Mouse (Mus musculus) liver, embryonic 14.5 days (tissue): Measurements from ENCODE around the gene Pym1. TPM values are rescaled to one million over a fixed set of nuclear protein-coding genes. Genes with fewer than 3 reads are reported as not detected.

Experiments used
- ATAC-seq: fragments of 200-750 bp; cut with Nextera tagmentation; 2 replicates; pipeline ENCODE4 v1.8.0; 2017; ENCODE audit warnings: moderate number of reproducible peaks, mild to moderate bottlenecking, moderate library complexity; ENCODE audit not compliant: insufficient read depth
- DNase-seq, 3 experiments: peaks; one replicate each; pipeline ENCODE4 v3.0.0-alpha.2; 2012 to 2013; ENCODE audit warnings: low read depth in 3 of 3, low spot score in 3 of 3
- H3K27ac ChIP-seq: fragments of 300-500 bp; sonication (generic); 2 replicates; pipeline ENCODE4 v1.5.1; 2014; ENCODE audit warnings: moderate library complexity, mild to moderate bottlenecking, control low read depth, inconsistent platforms
- H3K27me3 ChIP-seq: fragments of 300-500 bp; sonication (generic); 2 replicates; pipeline ENCODE4 v1.6.1; 2014; ENCODE audit warnings: mild to moderate bottlenecking, low read length, moderate library complexity; ENCODE audit not compliant: control insufficient read depth, insufficient read depth
- H3K36me3 ChIP-seq: fragments of 300-500 bp; sonication (generic); replicated peaks from 2 replicates; pipeline ENCODE4 v1.6.1; 2014; ENCODE audit warnings: low read depth; ENCODE audit not compliant: control insufficient read depth, insufficient read depth
- H3K4me1 ChIP-seq, 2 experiments: fragments of 200-500 bp in 1 of 2; fragments of 300-500 bp in 1 of 2; sonication (generic) in 1 of 2; replicated peaks; 2 replicates each; pipeline ENCODE4 v1.6.1; 2012 to 2014; ENCODE audit warnings: antibody characterized with exemption in 1 of 2, inconsistent platforms in 1 of 2, low read length in 1 of 2; ENCODE audit not compliant: control insufficient read depth in 2 of 2, insufficient read depth in 2 of 2
- H3K4me2 ChIP-seq: fragments of 300-500 bp; sonication (generic); 2 replicates; pipeline ENCODE4 v1.6.1; 2014; ENCODE audit warnings: low read depth, mild to moderate bottlenecking, control low read depth, moderate library complexity
- H3K4me3 ChIP-seq, 2 experiments: fragments of 200-500 bp in 1 of 2; fragments of 300-500 bp in 1 of 2; sonication (generic) in 1 of 2; 2 replicates each; pipeline ENCODE4 v1.5.1; 2012 to 2014; ENCODE audit warnings: low read depth in 2 of 2, low read length in 2 of 2, mild to moderate bottlenecking in 2 of 2, control low read depth in 1 of 2, inconsistent platforms in 1 of 2, moderate library complexity in 1 of 2; ENCODE audit not compliant: insufficient read depth in 1 of 2
- H3K9ac ChIP-seq: fragments of 300-500 bp; sonication (generic); replicated peaks from 2 replicates; pipeline ENCODE4 v1.6.1; 2014; ENCODE audit warnings: mild to moderate bottlenecking, control low read depth, moderate library complexity
- H3K9me3 ChIP-seq: fragments of 300-500 bp; sonication (generic); 2 replicates; pipeline ENCODE4 v1.6.1; 2016; ENCODE audit warnings: low read length, mixed read lengths; ENCODE audit not compliant: control insufficient read depth
- CTCF ChIP-seq: IDR thresholded peaks from 2 replicates; pipeline ENCODE4 v1.5.1; 2016; ENCODE audit warnings: antibody characterized with exemption, low read depth, control low read depth
- EP300 ChIP-seq: IDR thresholded peaks from 2 replicates; pipeline ENCODE4 v1.6.1; 2016; ENCODE audit warnings: antibody characterized with exemption, low read depth
- WGBS: fragments of 180-500 bp; shearing (Covaris S2); extraction: QIAGEN DNeasy Blood & Tissue Kit; methylation state at CpG from one replicate; pipeline ENCODE4 v1.1.7; 2014; ENCODE audit not compliant: insufficient replicate concordance; 5-methylcytosine and 5-hydroxymethylcytosine counted together
- polyA plus RNA-seq, 2 experiments: library from polyadenylated mRNA; depleted of rRNA in 1 of 2; stranded (reverse) in 1 of 2; unstranded in 1 of 2; fragments of >200 nt; fragmentation: Nextera tagmentation in 1 of 2; extraction: Ambion mirVana in 1 of 2; gene quantifications; 2 replicates each; pipeline versions ENCODE4 v1.2.1 to v1.2.3; 2012 to 2014

Pym1 gene
- polyA plus RNA-seq, 2 experiments: 12.4 to 19.5 TPM

DNA sequence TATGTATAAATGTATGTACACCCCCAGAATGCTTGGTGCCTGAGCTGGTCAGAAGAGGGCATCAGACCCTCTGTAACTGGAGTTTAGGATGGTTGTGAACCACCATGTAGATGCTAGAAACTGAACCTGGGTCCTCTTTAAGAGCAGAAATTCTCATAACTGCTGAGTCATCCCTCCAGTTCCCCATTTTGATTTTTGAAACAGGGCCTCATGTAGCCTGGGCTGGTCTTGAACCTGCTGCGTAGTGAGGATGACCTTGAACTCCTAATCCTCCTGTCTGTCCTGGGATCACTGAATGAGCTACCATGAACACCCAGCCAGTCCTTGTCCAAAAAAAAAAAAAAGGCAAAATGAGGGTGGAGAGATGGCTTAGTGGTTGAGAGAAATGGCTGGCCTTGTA is 45.6 kb downstream of the Pym1 start:
- Histone ChIP-seq H3K4me3 (no peak overlapping the region), H3K27ac (no peak overlapping the region), H3K36me3 (no peaks in the 10 kb centered on the region), H3K4me2 (no peak overlapping the region), H3K4me1 (peaks cover 0 to 2% of the 10 kb centered on the region in 2 experiments; a peak in 1 of 4 replicates), H3K9me3 (no peaks in the 10 kb centered on the region), H3K9ac (no peak overlapping the region), H3K27me3 (no peaks in the 10 kb centered on the region)
- 78% methylated on average over 1 of the region's 1 CpGs for WGBS
- DNase-seq: no peak
- ATAC-seq: no peak
- TF ChIP-seq CTCF (no peak), EP300 (no peak)

DNA sequence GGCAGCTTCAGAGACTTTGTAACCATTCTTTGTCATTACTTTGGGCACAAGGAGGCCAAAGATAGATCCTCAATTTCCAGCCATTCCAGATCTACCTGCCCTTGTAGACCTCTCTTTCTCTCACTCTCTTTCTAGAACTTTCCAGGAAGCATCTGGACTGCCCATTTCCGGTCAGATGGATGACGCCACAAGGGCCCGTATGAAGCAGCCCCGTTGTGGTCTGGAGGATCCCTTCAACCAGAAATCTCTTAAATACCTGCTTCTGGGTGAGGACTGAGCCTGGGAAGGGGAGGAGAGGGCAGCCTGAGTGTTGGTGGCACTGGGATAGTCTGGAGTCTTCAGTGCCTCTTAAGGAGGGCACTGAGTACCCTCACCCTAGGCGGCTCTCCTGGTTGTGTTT is 46.7 kb downstream of the Pym1 start:
- ATAC-seq (no peak), DNase-seq (no peak)
- H3K36me3 ChIP-seq: no peaks in the 10 kb centered on the region
- peaks cover 0 to 2% of the 10 kb centered on the region in 2 experiments; a peak in 1 of 4 replicates for H3K4me1 ChIP-seq
- H3K27ac ChIP-seq: no peak overlapping the region
- WGBS: 69% methylated on average over 5 of the region's 5 CpGs
- no peak for TF ChIP-seq CTCF
- no peak for TF ChIP-seq EP300
- H3K4me2 ChIP-seq: no peak overlapping the region
- H3K9me3 ChIP-seq: no peaks in the 10 kb centered on the region
- no peak overlapping the region for H3K4me3 ChIP-seq
- no peak overlapping the region for H3K9ac ChIP-seq
- H3K27me3 ChIP-seq: no peaks in the 10 kb centered on the region

DNA sequence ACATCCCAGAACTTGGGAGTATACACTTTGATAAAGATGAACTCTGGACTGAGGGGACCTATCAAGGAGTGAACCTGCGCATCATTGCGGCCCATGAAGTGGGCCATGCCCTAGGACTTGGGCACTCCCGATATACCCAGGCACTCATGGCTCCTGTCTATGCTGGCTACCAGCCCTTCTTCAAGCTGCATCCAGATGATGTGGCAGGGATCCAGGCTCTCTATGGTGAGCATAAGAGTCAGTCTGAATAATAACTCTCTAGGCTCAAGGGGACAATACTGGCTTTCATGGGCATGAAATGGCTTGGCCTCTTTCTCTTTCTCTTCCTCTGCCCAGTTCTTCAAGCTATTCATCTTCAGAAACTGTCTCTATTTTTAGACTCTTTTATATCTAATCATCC is 47.9 kb downstream of the Pym1 start:
- H3K27me3 ChIP-seq: no peaks in the 10 kb centered on the region
- ATAC-seq: no peak
- no peaks in the 10 kb centered on the region for H3K36me3 ChIP-seq
- H3K27ac ChIP-seq: no peak overlapping the region
- no peak overlapping the region for H3K4me3 ChIP-seq
- no peak overlapping the region for H3K9ac ChIP-seq
- no peak for DNase-seq
- TF ChIP-seq EP300: no peak
- no peak for TF ChIP-seq CTCF
- H3K9me3 ChIP-seq: no peaks in the 10 kb centered on the region
- WGBS: 83% methylated on average over 3 of the region's 3 CpGs
- H3K4me2 ChIP-seq: no peak overlapping the region
- H3K4me1 ChIP-seq: peaks cover 0 to 2% of the 10 kb centered on the region in 2 experiments; a peak in 1 of 4 replicates

DNA sequence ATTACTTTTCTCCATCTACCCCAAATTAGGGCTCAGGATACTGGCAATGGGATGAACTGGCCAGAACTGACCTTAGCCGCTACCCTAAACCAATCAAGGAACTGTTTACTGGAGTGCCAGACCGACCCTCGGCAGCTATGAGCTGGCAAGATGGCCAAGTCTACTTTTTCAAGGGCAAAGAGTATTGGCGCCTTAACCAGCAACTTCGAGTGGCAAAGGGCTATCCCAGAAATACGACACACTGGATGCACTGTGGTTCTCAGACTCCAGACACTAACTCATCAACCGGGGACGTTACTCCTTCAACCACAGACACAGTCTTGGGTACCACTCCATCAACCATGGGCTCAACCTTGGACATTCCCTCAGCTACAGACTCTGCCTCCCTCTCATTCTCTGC is 51.0 kb downstream of the Pym1 start:
- Histone ChIP-seq H3K27ac (no peak overlapping the region), H3K4me3 (no peak overlapping the region), H3K9me3 (no peaks in the 10 kb centered on the region), H3K4me2 (no peak overlapping the region), H3K27me3 (no peaks in the 10 kb centered on the region), H3K9ac (no peak overlapping the region), H3K36me3 (no peaks in the 10 kb centered on the region), H3K4me1 (peaks cover 0 to under 1% of the 10 kb centered on the region in 2 experiments; a peak in 1 of 4 replicates)
- TF ChIP-seq EP300 (no peak), CTCF (no peak)
- ATAC-seq (no peak), DNase-seq (no peak)
- 76% methylated on average over 8 of the region's 8 CpGs for WGBS

GRCm38 (mm10) chr10:128801981-128802495 is 54.3 kb downstream of the Pym1 start:
- ATAC-seq: no peak
- no peak for TF ChIP-seq CTCF
- TF ChIP-seq EP300: no peak
- Histone ChIP-seq H3K9ac (no peak overlapping the region), H3K36me3 (no peaks in the 10 kb centered on the region), H3K4me2 (no peak overlapping the region), H3K27ac (no peak overlapping the region), H3K27me3 (no peaks in the 10 kb centered on the region), H3K9me3 (no peaks in the 10 kb centered on the region), H3K4me1 (peaks cover 9 to 18% of the 10 kb centered on the region in 2 experiments), H3K4me3 (no peak overlapping the region)
- DNase-seq: no peak
- WGBS: 81% methylated on average over 16 of the region's 16 CpGs
